Mouse (Mus musculus) erythroblast, adult 5-6 weeks (primary cell): ENCODE measurements around the gene Hcrtr2. TPM values are rescaled to one million over a fixed set of nuclear protein-coding genes. Genes with fewer than 3 reads are reported as not detected.

Experiments
- ATAC-seq: replicated peaks from 2 replicates; pipeline ENCODE4 v1.8.0; 2016; ENCODE audit warnings: moderate number of reproducible peaks, mild to moderate bottlenecking, moderate TSS enrichment, inconsistent platforms; ENCODE audit not compliant: poor library complexity, low FRiP score, severe bottlenecking
- total RNA-seq, 2 experiments: library from RNA; stranded (forward) in 1 of 2; stranded (reverse) in 1 of 2; fragments of 150-400 nt in 1 of 2; fragments of 200-764, 138-1000 nt in 1 of 2; gene quantifications; 2 replicates each; pipeline versions ENCODE4 v1.2.3 to v1.2.4; 2015 to 2017; ENCODE audit warnings: low replicate concordance in 2 of 2

Hcrtr2 gene
- total RNA-seq (2015; ENCODE audit: low replicate concordance) = not detected in 2 replicates
- total RNA-seq (2017; ENCODE audit: low replicate concordance) = not detected in 2 replicates

DNA sequence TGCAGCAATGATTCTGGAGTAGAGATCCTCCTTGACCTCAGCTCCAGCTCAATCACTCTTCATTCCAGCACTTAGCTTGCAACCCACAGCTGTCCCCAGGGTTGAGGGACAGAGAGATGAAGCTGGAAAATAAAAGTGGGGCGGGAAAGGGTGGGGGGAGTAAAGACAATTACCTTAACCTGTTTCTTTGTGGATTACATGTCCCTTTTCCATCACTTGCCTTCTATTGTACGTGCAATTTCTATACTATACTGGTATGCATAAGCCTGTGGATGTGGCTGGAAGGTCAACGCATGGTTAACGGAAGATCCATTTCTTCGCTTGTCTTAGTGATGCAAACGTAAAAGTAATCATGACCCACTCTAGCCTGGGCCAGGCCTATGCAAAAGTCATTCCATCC is at the start of gene Hcrtr2:
Hcrtr2 (minus strand) TSS at position 101 of the 400 bp plus-strand sequence.
- no peak for ATAC-seq

DNA sequence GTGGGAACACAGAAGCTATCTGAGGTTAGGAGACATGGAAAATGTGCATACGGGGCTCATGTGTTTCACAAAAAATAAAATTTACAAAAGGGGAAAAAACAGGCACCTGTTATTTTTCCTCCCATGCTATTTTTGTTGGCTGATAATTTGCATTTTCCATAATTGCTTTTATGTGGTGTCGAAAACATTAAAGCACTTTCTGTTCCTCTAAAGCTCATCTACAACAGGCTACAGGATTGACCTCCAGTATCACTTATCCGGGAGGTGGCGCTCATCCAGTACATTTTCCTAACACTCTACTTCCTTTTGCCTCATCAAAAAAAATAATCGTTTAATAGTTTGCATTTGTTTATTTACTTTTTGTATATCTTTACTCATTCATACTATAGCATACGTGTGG is 41.2 kb upstream of the Hcrtr2 start:
- no peak for ATAC-seq

DNA sequence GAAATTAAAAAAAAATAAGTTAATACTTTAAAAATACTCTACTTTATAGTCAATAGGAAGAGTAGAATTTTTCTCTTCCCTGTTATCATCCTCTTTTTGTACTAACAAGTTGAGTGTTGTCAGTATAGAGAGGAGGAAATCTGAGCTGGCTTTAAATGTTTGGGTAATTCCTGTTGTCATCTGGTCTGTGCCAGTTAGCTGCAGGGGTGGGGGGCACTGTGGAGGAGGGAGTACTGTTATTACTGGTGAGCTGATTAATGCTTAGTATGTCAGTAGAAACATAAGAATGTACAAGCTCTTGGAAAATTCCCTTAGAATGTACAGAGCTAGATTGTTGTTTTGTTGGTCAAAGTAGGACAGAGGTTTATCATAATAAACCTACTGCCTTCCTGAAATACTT is 36.7 kb upstream of the Hcrtr2 start:
- no peak for ATAC-seq

DNA sequence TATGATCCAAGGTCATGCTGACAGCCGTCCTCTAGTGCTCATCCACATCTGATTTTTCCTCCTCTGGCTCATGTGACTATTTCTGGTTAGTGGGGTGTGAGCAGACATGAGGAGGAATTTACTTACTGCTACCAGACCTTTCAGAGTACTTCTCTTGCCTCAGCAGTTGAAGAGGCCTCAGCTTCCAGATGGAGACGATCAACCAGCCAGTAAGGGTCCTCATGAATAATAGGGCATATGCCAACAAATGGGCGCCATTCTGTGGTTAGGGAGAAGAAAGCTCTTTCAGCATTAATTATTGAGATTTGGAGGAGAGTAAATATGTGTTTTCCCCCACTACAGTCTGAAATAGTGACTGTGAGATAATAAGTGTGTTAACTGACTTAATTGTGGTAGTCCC is 28.7 kb upstream of the Hcrtr2 start:
- no peak for ATAC-seq

DNA sequence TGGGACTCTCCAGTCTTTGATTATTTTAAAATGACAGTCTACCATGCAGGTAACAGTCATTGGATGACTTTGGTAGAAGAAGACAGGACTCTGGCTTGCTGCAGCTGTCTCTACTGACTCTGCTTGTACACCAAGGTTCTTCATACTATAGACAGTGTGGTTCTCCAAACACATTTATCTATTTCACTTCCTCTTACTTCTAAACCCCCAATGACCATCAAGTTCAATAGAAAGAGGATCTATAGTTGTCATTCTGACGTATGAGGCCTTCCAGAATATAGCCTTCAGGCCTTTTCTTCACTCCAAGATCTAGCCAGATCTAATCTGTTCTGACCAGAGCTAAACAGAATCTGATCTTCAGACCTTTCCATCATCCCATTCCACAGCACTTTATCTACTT is 23.6 kb upstream of the Hcrtr2 start:
- ATAC-seq = no peak

DNA sequence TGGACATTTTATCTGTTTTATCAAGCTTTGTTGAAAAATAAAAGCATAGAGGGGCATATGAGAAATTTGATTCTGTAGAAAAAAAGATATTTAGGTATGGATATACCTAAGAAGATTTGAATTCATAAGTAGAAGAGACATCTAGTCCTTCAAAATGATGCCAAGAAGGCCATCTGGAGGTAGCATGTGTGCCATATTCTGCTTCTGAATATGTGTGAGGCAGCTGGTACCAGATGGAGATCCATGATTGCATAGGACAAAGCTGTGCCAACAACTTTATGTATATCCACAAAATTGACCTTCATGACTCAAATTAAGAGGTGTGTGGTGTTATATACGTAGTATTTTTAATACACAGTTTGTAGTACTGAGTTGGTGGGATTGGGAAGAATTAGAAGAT is 7.4 kb upstream of the Hcrtr2 start:
- ATAC-seq = no peak

DNA sequence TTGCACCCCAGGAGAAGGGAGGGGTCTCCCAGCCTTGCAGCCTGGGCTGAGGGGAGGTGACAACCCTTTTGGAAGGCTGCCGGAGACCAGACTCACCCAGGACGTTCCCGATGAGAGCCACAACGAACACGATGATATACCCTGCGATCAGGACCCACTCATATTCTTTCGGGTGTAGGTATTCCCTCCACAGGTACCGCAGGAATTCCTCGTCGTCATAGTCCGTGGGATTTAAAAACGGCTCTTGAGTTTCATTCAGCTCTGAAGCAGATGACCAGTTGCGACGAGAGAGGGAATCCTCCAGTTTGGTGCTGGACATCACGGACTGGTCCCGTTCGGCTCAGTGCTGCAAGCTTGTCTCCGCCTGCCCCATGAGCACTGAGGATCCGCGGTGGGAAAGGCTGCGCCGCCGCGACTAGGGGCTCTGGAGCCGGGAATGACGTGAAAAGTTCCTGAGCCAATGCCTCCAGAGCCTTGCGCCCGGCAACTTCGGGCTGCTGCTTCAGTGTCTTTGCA is 412 bp downstream of the Hcrtr2 start:
- no peak for ATAC-seq

DNA sequence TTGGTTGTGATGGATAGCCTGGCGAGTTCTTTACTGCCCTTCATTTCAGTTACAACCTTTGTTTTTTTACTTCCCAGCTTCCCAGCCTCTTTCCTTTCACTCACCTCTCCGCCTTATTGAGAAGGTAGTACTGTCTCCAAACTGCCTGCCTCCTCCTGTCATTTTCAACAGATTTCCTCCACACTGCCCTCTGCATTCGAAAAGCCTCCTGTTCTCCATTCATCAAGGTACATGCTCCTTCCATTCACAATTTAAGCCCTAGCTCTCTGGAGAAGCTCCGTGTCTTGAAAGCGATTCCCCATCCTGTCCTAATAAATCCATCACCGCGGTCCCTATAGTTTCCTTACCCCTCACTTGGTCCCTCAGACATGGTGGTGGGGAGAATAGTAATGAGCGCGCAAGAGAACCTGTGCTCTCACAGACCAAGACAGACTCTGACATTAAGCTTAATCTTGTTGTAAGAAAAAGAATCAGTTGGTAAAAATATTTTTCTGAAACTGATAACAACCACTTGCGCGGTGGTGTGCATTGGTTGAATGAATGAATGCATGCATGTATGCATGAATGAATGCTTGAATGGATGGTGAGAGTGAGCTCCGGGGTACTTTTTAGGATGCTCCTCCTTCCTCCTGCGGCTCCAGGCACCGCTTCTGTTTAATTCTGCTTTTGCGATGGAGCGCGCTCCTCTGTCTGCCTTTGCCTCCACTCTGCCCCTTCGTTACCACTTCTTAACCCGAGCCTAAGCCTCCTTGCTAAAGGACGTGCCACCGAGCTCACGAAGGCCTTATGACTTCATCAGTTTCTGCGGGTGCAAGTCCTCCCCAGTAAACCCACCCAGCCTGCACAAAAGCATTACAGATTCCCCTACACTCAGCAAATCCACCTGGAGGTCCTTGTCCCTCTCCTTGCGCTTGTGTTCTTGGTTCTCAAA is 1.3 kb downstream of the Hcrtr2 start:
- no peak for ATAC-seq

DNA sequence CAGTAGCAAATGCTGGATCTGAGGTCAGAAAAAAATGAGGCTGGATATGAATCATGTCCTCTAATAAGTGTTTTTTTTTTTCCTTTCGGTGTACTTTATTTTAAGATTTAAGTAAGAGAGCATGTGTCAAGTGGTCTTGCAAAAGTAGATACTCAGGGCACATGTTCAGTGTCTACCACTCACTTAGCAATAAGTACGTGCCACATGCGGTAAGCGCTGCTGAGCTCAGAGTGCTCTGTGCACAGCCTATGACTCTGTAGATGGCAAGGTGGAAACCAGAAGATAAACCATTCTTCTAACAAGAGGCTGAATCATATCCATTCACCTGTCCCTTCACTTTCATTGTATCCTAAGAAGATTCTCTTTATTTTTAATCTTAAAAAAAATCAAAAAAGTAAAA is 2.1 kb downstream of the Hcrtr2 start:
- no peak for ATAC-seq

DNA sequence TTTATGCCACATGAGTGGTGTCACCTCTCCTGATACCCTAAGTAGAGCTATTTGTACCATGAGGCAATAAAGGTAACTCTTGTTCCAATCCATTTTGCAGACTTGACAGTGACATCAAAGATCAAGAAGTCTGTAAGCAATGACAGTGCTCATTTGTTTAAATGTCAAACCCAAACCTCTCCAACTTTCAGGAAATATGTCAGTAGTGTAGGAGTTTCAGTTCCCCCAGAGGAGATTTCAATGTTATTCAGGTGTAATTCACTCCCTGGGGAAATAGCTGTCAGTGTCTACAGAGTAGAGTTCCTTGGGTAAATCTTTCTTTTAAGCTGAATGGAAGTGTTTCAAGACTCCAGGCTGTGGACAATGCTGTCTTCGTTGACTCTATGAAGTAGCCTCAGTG is 2.9 kb downstream of the Hcrtr2 start:
- no peak for ATAC-seq

DNA sequence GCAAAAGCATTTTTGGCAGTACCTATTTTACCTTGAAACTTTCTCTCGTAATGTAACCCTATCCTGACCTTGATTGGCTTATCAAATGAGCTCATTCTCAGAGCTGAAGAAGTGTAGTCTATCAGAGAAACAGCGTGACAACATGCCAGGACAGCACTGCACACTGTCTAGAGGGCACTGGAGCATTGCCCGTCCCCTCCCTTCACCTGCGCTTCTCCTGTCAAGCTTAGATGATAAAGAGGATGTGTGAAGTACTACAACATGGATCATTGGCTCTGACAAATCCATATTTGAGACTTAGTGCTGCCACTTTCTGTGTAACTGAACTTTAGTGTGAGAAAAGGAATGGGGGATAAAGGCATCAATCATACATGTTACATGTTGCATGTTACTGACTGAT is 5.4 kb downstream of the Hcrtr2 start:
- no peak for ATAC-seq

DNA sequence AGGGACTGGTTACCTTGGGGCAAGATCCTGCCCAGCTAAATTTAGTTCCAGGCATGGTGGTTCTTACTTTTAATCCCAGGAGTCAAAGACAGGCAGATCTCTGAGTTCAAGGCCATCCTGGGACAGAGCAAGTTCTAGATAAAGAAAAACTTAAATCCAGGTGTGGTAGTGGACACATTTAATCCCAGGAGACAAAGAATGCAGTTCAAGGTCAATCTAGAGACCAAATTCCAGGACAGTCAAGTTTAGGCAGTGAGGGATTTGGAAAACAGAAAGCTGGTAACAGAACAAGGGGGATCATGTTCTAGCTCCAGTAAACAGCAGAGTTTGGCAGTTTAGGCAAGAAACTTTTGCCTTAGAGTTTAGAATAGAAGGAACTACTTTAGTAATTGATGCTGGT is 8.6 kb downstream of the Hcrtr2 start:
- no peak for ATAC-seq

DNA sequence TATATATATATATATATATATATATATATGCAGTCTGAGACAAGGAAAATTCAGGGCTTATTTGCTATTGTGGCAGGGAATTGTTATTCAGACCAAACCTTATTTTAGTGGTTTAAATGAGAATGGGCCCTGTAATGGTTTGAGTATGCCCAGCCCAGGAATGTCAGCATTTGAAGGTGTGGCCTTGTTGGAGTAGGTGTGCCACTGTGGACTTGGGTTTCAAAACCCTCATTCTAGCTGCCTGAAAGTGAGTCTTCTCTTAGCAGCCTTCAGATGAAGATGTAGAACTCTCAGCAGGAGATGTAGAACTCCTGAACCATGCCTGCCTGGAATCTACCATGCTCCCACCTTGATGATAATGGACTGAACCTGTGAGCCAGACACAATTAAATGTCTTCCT is 9.7 kb downstream of the Hcrtr2 start:
- ATAC-seq = no peak

DNA sequence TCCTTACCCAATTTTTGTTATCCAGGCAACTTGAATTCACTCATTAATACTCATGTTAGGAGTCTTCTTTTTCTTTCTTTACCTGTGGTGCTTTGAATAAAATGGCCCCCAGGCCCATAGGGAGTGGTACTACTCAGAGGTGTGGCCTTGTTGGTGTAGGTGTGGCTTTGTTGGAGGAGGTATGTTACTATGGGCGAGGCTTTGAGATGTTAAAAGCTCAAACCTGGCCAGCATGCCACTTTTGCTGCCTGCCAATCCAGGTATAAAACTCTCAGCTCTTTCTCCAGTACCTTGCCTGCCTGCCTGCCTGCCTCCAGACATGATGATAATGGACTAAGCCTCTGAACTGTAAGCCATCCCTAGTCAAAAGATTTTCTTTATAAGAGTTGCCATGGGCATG is 11.4 kb downstream of the Hcrtr2 start:
- no peak for ATAC-seq

DNA sequence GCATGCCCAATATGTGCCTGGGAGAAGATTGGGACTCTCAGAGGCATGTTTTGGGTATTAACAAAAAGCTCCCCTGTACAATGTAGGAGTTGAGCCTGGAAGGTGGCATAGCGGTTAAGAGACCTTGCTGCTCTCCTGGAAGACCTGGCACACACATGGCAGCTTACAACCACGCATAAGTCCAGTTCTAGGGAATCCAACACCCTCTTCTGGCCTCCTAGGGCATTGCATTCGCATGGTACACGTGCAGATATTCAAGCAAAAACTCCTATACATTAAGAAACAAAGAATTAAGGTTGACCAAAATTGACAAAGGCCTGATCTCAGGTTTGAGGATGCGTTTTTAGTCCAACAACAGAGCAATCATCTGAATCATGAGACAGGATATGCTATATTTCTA is 32.3 kb downstream of the Hcrtr2 start:
- ATAC-seq = no peak

DNA sequence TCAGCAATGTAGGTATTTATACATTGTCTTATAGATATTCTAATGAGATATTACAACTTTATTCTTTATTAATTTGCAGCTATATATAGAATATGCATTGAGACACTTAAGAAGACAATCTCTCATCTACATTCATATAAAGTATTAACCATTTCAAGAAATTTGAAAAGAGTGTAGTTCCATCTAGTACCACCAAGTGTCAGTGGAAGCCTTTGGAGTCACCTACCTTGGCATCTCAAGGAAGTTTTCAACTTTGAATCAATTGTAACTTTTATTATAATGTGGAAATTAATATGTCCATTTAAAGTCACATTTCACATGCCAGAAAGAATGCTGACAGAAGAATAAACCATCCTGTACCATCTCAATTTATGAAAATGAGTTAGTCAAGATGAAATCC is 52.8 kb downstream of the Hcrtr2 start:
- ATAC-seq = no peak

DNA sequence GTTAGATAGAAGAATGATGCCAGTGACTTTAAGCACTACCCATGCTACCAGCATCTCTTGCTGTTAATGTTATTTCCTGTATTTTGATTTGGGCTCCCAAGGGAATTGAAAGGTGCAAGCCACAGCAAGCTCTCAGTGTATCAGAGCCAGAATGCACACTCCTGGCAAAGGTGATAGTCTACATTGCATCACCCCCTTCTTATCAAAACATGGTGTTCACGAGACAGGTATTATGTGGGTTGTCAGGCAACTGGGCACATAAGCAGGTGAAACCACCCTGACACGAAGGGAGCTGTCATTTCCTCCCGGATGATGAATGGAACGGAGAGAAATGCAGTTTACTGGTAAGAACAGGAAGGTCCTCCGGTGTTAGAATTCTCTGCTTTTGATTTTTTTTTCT is 65.9 kb downstream of the Hcrtr2 start:
- ATAC-seq = no peak

DNA sequence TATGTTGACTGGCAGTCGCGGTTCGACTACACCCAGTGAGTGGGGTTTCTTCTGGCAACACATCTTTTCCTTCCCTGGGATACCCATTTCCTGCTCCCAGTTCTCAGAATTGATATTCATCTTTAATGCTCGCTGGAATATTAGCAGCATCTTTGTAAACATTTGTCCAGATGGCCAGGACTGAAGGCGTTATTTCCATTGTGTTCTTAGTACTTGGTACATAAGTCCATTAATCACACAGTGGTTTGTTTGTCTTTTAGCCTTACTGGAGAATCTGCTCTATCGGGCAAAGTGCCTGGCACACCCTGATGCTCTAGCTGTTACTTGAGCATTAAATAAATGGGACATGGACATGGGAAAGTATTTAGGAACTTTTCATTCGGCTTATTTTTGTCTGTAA is 71.1 kb downstream of the Hcrtr2 start:
- ATAC-seq = no peak

DNA sequence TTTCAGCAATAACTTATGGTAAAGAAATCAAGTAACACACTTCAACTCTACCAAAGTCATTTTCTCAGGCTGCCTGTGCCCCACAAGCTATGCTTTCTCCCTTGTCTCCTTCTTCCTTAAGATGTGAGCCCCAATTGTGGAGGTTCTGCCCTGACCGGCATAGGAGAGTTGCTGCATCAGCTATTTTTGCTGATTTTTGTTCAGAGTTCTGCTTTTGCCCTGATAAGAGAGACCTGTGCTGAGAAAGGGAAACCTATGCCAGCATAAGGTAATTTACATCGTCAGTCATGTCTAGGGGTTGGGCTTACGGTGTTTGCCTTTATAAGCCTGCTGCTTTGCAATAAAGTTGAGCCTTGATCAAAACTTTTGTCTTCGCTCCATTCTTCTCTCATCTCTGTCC is 71.5 kb downstream of the Hcrtr2 start:
- ATAC-seq = no peak

DNA sequence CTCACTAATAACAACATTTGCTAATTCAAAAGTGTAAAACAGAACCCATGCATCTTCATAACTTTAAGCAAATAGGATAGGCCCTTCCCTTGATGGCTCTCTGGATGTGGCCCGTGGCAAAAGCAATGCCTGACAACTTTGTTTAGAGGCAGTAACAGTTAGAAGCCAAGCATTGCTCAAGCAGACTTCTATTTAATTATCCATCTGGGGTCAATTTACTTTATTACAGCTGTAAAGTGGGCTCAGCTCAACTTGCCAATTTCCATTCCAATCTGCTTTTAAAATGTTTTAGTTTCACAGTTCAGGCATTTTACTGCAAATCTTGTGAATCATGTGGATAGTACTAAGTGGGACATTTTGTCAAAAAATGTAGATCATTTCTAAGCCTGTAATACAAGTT is 81.3 kb downstream of the Hcrtr2 start:
- no peak for ATAC-seq

DNA sequence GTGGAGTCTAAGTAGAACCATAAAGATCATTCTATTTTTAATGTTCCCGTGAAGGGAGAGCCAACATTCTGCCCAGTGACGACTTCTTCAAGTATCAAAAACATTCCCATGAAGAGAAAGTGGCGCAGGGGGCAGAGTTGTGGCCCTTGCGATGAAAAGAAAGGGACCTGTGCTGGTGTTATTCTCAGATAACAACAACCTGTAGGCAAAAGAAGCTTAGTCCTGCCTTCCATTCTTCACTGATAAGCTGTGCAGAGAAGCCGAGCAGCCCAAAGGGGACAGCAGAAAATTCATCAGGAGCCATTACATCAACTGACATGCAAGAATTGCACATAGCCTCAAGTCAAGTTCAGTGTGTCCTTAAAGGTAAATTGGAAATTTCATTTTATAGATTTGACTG is 85.7 kb downstream of the Hcrtr2 start:
- no peak for ATAC-seq

DNA sequence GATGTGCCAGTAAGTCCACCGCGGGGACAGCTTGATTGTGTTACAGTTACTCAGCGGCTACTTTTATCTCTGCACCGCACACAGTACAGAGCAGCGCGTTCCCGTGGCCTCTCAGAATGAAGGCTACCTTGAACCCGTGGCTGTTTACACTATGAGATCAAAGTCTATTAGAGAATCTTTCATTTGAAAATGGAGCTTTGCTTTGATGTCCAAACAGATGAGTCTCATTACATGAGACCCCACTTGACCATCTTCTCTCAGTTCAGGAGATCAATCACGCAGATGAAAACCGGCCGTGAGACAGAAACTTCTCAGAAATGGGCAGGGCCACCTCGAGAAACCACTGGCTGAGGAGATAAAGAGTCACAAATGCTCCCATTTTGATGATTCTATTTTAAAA is 86.4 kb downstream of the Hcrtr2 start:
- no peak for ATAC-seq
